Mouse (Mus musculus) naive thymus-derived CD4-positive, alpha-beta T cell, adult 2 months (primary cell): Measurements from ENCODE around the gene Msl3.

Experiments
- DNase-seq: peaks from one replicate; pipeline ENCODE4 v3.0.0-alpha.2; 2011; ENCODE audit warnings: low read depth

Gene Msl3

DNA sequence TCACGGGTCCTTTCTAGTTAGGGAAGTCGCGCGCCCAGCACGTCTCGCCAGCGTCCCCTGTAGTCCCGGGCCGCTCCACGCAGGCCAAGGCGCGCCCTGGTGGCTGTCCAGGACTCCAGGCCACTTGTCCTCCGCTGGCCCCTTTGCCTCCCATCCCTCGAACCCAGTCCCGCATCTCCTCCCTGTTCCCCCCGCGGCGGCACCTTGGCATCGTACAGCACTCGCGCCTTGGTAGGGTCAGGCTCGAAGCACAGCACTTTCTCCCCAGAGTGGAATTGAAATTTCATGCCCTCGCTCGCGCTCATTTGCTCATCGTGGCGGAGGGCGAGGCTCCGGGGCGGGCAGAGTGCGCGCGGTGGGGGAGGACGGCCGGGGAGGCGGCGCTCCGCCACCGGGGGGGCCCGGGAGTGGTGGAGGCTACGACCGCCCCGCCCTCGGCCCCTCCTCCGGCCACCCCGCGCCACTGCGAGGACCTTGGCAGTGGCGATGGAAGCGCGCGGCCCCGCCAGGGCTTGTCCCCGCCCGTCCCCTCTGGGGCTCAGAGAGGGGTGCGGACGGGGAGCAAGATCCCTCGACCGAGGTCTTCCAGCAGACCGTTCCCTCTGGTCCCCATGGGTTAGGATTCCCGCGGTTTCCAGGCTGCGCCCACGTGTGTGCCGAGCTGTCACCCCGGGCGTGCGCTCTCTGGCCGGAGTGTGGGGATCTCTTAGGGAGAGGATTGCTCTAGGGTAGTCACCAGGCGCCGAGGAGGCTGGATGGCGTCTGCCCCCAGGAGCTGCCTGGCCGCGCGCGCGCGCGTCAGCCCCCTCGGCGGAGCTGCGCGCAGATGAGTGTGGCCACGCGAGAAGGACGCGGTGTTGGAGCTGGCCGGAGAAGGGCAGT lies at the start of gene Msl3:
Gene Msl3, minus strand, starts transcription at position 374 of the 882 bp plus-strand sequence.
- DNase-seq: peak; percentile 77

DNA sequence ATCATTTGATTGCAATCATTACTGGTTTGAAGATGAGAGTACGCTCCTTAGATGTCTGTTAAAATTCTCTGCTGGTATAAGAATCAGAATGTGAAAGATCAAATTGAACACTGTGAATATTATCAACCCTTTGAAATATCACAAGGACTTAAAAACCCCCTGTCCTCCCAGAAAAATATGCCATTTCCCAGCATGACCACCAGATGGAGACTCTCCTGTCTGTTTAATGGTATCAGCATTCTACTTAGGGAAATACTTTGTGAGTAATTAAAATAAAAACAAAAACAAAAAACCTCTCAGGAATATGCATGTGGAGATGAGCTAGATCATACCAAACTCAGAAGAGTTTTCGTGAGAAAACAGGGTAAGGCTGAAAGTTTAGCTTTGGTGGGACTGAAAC lies 44.3 kb upstream of the Msl3 start:
- DNase-seq: peak; percentile 10

DNA sequence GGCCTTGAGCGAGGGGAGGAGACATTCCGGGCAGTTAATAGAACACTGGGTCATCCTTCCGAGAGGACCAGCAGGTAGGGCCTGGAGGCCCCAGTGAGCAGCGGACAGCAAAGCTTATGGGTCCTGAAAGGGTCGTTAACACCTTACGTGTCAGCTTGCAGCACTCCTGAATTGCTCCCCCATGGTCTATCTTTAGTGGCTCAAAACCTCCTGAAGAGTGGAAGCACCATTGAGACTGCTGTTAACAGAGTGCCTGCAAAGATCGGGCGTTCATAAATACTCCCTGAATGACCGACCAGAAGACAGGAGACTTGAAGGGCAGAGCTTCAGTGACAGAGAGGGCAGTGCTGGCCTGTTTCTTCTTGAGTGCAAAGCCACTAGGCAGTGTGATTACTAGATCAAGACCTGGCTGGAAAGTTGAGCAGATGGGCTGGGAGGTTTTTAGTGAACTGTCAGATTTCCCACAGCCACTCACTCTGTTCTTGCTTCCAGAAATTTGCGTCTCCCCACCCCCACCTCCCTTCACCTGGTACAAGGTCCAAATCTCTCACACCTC lies 787 bp upstream of the Msl3 start:
- peak; percentile 25 for DNase-seq

DNA sequence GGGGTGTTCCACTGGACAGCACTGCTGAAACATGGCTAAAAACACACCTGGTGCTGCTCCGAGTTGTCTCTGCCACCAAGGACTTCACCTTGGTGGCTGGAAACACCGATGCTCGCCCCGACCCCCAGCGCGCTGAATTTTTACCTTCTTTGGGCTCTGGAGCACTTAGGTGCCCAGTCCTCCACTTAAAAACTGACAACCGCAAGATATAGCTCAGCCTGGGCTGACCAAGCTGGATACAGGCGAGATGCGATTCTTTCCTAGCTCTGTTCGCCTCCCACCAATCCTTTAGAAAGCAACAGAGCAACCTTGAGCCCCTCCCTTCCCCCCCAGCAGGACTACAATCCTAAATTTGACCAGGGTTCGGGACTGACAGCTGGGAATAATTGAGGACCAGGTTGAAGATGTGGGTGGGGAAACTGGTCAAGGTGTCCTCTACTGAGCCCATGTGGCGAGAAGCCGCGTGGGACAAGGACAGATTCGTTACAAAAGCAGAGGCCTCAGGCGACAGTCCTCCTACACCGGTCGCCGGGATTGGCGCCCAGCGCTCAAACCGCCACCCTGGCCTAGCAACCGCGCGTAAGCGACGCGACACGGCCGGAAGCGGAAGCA lies 679 bp downstream of the Msl3 start:
- peak; percentile 86 for DNase-seq

DNA sequence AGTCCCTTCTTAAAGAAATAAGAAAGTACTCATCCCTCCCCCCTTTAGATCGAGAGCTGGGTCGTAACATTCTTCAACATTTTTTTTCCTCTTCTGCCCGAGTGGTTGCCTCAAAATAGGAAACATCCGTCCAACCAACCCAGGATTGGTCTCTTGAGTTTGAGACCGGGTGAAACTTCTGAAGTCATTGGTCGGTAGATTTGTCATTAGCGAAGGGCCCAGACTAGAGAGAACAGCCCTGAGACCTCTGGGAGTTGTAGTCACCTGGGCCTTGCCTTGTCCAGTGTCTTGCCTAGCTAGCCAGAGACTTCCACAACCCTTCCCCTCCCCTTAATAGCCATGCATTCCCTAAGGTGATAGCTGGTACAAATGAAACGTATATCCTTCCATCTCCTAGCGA lies 1.3 kb downstream of the Msl3 start:
- DNase-seq: peak; percentile 79

DNA sequence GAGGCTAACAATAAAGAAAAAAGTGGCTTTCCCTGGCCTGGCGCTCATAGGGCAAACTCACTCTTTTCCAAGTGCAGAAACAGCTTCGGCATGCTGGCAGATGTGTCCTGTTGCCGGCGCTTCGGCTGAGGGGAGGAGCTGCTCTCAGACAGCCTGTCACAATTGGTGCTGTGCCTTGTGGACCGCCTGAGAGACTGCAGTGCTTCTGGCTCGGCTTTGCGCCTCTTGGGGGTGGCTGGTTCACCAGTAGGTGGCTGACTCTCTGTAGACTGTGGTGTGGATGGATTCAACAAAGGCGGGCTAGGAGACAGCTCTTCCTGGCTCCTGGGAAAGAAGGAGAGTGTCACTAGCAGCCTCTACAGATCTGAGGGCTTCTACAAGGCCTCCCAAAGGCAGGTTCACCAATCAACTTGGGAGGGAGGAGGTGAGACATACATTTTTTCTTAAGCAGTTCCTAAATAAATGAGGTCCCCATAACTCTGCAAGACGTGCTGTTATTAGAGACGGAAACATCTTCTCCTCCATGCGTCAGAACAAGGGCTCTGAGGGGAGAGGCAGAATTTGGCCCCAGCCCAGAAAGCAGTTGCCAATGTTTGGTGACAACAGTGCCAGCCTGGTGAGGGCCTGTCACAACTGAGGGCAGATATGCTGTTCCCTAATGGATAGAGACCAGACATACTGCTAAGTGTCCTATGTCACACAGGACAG lies 9.6 kb downstream of the Msl3 start:
- no peak for DNase-seq

DNA sequence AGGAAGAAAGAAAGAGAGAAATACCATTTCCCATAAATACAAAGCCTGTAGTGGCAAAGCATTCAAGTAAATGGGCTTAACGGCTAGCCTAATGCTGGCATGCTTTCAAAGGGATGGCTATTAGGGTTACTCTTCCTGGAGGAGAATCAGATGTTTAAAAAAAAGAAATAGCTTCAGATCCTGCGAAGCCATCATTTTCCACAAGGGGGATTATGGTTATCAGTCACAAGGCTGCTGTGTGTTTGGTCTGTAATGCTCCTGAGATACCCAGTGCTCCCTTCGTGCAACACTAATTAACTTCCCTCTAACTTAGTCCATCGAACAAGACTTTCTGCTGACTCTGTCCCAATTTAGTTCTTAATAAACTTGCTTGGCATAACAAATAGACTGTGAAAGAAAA lies 13.5 kb downstream of the Msl3 start:
- DNase-seq: peak; percentile 22

DNA sequence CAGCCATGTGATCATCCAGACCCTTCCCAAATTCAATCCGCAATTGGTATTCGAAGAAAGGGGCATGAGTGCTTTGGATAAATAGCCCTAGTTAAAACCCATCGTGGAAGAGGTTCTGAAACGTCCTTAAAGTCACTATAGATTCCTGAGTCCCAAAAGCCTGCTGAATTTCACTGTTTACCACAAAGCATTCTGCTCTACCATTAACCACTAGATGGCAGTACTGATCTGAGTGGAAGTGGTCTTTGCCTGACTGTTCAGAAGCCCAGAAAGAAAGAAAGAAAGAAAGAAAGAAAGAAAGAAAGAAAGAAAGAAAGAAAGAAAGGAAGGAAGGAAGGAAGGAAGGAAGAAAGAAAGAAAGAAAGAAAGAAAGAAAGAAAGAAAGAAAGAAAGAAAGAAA lies 13.9 kb downstream of the Msl3 start:
- DNase-seq: peak; percentile 62

DNA sequence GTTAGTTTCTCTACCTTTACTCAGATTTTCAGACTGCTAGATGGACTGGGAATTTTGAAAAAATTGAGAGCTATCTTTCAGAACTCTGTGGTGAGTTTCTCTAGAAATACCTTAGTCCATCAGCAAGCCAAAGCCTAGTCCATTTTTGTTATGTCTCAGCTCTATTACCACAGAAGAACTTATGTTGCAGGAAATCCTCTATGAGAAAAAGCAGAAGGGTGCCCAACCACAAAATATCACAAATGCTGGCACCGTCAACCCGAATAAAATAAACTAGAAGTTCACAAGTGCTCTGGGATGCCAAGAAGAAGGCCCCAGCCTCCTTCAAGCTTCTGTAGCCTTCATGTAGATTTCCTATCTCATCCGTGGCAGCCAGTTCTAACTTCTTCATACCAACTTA lies 14.4 kb downstream of the Msl3 start:
- no peak for DNase-seq

DNA sequence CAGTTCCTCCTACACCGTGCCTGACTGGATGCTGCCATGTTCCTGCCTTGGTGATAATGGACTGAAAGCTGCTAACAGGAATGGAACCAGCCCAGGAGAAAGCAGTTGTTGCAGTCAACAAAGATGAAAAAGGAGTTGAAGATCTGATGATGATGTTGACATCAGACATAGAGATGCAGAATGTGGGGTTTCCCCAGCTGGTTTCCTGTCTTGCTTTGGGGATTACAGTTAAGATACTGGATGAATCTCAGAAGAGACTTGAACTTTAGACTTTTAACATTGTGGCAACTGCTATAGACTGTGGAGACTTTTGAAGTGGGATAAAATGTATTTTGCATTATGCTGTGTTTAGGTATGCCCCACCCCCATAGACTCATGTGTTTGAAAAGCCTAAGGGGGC lies 15.9 kb downstream of the Msl3 start:
- DNase-seq: peak; percentile 41

DNA sequence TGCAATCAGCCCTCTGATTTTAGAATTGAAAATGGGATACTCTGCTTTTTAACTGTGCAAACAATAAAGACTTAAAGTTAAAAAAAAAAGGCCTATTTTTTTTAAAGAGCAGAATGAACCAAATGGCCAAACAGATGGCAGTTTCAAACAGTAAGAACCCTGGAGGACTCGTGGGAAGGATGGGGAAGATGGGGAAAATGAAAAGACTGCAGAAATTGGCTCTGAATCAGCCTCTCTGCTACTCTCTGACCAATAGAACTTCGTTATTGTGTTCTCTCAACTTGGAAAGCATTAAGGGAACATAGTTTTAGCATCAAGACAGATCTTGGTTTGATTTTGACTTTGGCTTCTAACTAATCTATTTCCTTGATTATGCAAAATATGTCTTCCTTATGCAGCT lies 24.4 kb downstream of the Msl3 start:
- no peak for DNase-seq

DNA sequence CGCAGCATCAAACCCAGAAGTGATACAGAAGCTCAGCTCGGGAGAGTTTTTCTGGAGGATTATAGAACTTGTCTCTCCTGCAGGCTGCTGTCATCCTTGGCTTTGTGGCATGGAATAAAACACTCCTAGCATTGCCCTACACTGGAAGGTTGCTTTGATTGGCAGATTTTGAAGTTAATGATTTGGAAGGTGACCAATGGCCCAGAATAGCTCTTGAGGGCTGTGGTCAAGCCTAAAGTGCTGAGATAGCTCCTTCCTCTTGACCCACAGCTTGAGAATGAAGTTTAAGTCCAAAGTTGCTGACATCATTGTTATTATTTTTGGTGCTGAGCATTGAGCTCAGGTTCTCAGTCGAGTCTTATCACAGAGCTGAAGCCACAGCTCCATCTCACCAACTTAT lies 26.0 kb downstream of the Msl3 start:
- DNase-seq: no peak

DNA sequence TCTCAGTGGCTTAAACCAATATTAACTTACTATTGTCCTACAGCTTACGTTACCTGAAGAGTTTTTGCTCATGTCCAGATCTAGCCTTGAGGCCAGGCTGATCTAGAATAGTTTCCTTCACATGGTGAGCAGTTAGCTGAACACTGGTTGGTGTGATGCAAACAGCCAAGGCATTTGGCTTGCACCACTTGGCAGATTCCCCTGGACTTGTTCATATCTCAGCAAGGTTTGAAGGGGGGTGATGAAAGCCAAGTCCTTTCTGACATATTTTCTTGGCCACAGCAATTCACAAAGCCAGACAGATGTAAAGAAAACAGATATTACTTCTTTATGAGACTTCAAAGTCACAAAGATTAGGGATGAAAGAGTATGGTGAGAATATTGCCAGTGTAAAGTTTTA lies 30.2 kb downstream of the Msl3 start:
- DNase-seq: no peak

DNA sequence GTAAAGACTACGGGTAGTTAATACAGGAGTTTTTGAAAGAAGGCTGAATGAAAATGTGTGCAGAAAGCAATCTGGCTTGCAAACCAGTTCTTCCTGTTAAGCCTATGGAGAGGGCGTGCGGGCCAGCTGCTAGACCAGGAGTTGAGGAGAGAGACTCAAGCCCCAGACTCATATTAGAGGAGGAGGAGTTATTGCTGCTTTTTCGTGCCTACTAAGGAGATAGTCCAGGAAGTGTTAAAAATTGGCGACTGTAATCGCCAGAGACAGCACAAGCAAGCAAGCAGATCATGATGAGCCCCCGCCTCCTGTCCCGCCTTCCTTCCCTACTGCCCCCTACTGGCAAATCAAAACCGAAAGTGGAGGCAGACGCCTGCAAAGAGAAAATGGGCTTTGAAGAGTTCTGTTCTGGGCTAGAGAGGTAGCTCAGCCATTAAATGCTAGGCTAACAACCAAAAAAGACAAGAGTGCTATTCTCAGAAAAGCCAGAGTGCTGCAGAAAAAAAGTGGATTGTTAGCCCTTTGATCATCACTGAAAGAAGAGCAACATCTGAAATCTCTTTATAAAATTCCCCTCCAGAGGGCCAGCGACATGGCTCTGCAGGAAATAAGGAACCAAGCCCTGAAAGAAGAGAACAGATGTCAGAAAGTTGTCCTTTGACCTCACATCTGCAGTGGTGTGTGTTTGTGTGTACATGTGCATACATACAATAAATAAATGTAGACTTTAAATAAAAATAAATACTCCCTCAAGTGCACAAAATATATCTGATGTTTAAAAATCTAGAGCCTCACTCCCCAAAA lies 33.9 kb downstream of the Msl3 start:
- DNase-seq: peak; percentile 84
